Mouse (Mus musculus) lung, embryonic 16.5 days (tissue): Measurements from ENCODE around the gene Dnajc21. TPM values are rescaled to one million over a fixed set of nuclear protein-coding genes. Genes with fewer than 3 reads are reported as not detected.

Experiments used
- ATAC-seq: fragments of 200-750 bp; cut with Nextera tagmentation; 2 replicates; pipeline ENCODE4 v1.8.0; 2017; ENCODE audit warnings: low read depth, mild to moderate bottlenecking, moderate library complexity
- H3K27ac ChIP-seq: fragments of 300-500 bp; sonication (generic); 2 replicates; pipeline ENCODE4 v1.5.1; 2014; ENCODE audit warnings: mild to moderate bottlenecking, control low read depth, low read length
- H3K27me3 ChIP-seq: fragments of 300-500 bp; sonication (generic); 2 replicates; pipeline ENCODE4 v1.6.1; 2014; ENCODE audit warnings: low read depth, low read length, mixed read lengths; ENCODE audit not compliant: control insufficient read depth, insufficient read depth
- H3K36me3 ChIP-seq: fragments of 300-500 bp; sonication (generic); 2 replicates; pipeline ENCODE4 v1.6.1; 2014; ENCODE audit warnings: low read length; ENCODE audit not compliant: control insufficient read depth, insufficient read depth
- H3K4me1 ChIP-seq: fragments of 300-500 bp; sonication (generic); replicated peaks from 2 replicates; pipeline ENCODE4 v1.6.1; 2014; ENCODE audit warnings: low read length, mixed read lengths; ENCODE audit not compliant: control insufficient read depth, insufficient read depth
- H3K4me2 ChIP-seq: fragments of 300-500 bp; sonication (generic); 2 replicates; pipeline ENCODE4 v1.6.1; 2014; ENCODE audit warnings: low read depth, low read length, control low read depth
- H3K4me3 ChIP-seq: fragments of 300-500 bp; sonication (generic); 2 replicates; pipeline ENCODE4 v1.5.1; 2014; ENCODE audit warnings: mild to moderate bottlenecking, low read length, control low read depth
- H3K9ac ChIP-seq: fragments of 300-500 bp; sonication (generic); 2 replicates; pipeline ENCODE4 v1.6.1; 2014; ENCODE audit warnings: low read length, control low read depth
- H3K9me3 ChIP-seq: fragments of 300-500 bp; sonication (generic); 2 replicates; pipeline ENCODE4 v1.6.1; 2016; ENCODE audit warnings: low read length; ENCODE audit not compliant: control insufficient read depth
- WGBS: fragments of 180-500 bp; shearing (Covaris S2); extraction: QIAGEN DNeasy Blood & Tissue Kit; methylation state at CpG from one replicate; pipeline ENCODE4 v1.1.7; 2014; 5-methylcytosine and 5-hydroxymethylcytosine counted together
- polyA plus RNA-seq: library from polyadenylated mRNA; unstranded; fragments of >200 nt; fragmentation: Nextera tagmentation; extraction: Ambion mirVana; gene quantifications from 2 replicates; pipeline ENCODE4 v1.2.1, GENCODE M21; 2015

The Dnajc21 gene
- polyA plus RNA-seq, 1 experiment from 2014 or later: 7.7 TPM

- Histone ChIP-seq H3K27ac (no peak overlapping the region), H3K9me3 (no peaks in the 10 kb centered on the region), H3K4me3 (peak overlapping the region; percentile 11; the same call in 1 of the 2 replicates), H3K27me3 (no peaks in the 10 kb centered on the region), H3K36me3 (peaks cover 9% of the 10 kb centered on the region), H3K9ac (no peak overlapping the region), H3K4me1 (peaks cover 16% of the 10 kb centered on the region), H3K4me2 (peak overlapping the region; percentile 88)
- 42% methylated on average over 2 of the region's 2 CpGs for WGBS
- no peak for ATAC-seq
Measured at GRCm38 (mm10) chr15:10487246-10487645, 16.9 kb upstream of the Dnajc21 start.

GRCm38 (mm10) chr15:10486365-10486839, 16.1 kb upstream of the Dnajc21 start:
- H3K9me3 ChIP-seq: no peaks in the 10 kb centered on the region
- peak overlapping the region; percentile 88 for H3K4me2 ChIP-seq
- H3K27me3 ChIP-seq: no peaks in the 10 kb centered on the region
- peak overlapping the region; percentile 78; the same call in 1 of the 2 replicates for H3K27ac ChIP-seq
- H3K4me1 ChIP-seq: peaks cover 16% of the 10 kb centered on the region
- under 1% methylated on average over 18 of the region's 18 CpGs for WGBS
- H3K36me3 ChIP-seq: peaks cover 8% of the 10 kb centered on the region
- ATAC-seq: peak; percentile 27
- peak overlapping the region; percentile 89 for H3K9ac ChIP-seq
- peak overlapping the region; percentile 69 for H3K4me3 ChIP-seq

GRCm38 (mm10) chr15:10485484-10486364, 15.4 kb upstream of the Dnajc21 start, which contains the start of the genes Brix1 and Rad1:
Gene Brix1 (minus strand): TSS chr15:10485947.
Gene Rad1 (plus strand): TSS chr15:10486018.
- Histone ChIP-seq H3K27me3 (no peaks in the 10 kb centered on the region), H3K27ac (peak within 1 kb of the TSS; percentile 78), H3K4me3 (peak within 1 kb of the TSS; percentile 69), H3K4me2 (peak within 1 kb of the TSS; percentile 88), H3K36me3 (peaks cover 8% of the 10 kb centered on the region), H3K4me1 (peaks cover 16% of the 10 kb centered on the region), H3K9ac (peak within 1 kb of the TSS; percentile 89), H3K9me3 (no peaks in the 10 kb centered on the region)
- ATAC-seq: peak; percentile 100
- under 1% methylated on average over 58 of the region's 58 CpGs for WGBS

- peaks cover 7% of the 10 kb centered on the region for H3K4me1 ChIP-seq
- H3K9me3 ChIP-seq: no peaks in the 10 kb centered on the region
- peak overlapping the region; percentile 90 for H3K4me2 ChIP-seq
- no peaks in the 10 kb centered on the region for H3K27me3 ChIP-seq
- H3K27ac ChIP-seq: peak overlapping the region; percentile 72
- peak overlapping the region; percentile 90 for H3K4me3 ChIP-seq
- peak overlapping the region; percentile 79 for H3K9ac ChIP-seq
- ATAC-seq: peak; percentile 3; the same call in 1 of the 2 replicates
- H3K36me3 ChIP-seq: peaks cover 9% of the 10 kb centered on the region
- WGBS: 8% methylated on average over 3 of the region's 3 CpGs
Measured at GRCm38 (mm10) chr15:10470941-10471340, 625 bp upstream of the Dnajc21 start.

GRCm38 (mm10) chr15:10469641-10470150, 620 bp downstream of the Dnajc21 start:
- Histone ChIP-seq H3K36me3 (no peaks in the 10 kb centered on the region), H3K27me3 (no peaks in the 10 kb centered on the region), H3K4me1 (peaks cover 7% of the 10 kb centered on the region), H3K27ac (peak overlapping the region; percentile 72), H3K9me3 (no peaks in the 10 kb centered on the region), H3K4me2 (peak overlapping the region; percentile 90), H3K4me3 (peak overlapping the region; percentile 90), H3K9ac (peak overlapping the region; percentile 79)
- WGBS: under 1% methylated on average over 40 of the region's 40 CpGs
- ATAC-seq: peak; percentile 7

- no peak for ATAC-seq
- 78% methylated on average over 3 of the region's 3 CpGs for WGBS
- H3K27me3 ChIP-seq: no peaks in the 10 kb centered on the region
- H3K4me1 ChIP-seq: peaks cover 7% of the 10 kb centered on the region
- peak overlapping the region; percentile 90 for H3K4me2 ChIP-seq
- no peaks in the 10 kb centered on the region for H3K36me3 ChIP-seq
- H3K9ac ChIP-seq: no peak overlapping the region
- H3K27ac ChIP-seq: no peak overlapping the region
- no peaks in the 10 kb centered on the region for H3K9me3 ChIP-seq
- no peak overlapping the region for H3K4me3 ChIP-seq
Measured at GRCm38 (mm10) chr15:10468761-10469160, 1.6 kb downstream of the Dnajc21 start.

- WGBS: 95% methylated on average over 3 of the region's 3 CpGs
- Histone ChIP-seq H3K9ac (no peak overlapping the region), H3K4me1 (0 out of 2 replicates have a peak, but pooled peaks cover 3% of the 10 kb centered on the region), H3K36me3 (peaks cover 8% of the 10 kb centered on the region), H3K4me3 (no peak overlapping the region), H3K27me3 (no peaks in the 10 kb centered on the region), H3K9me3 (no peaks in the 10 kb centered on the region), H3K27ac (no peak overlapping the region), H3K4me2 (no peak overlapping the region)
- no peak for ATAC-seq
Measured at GRCm38 (mm10) chr15:10464678-10465077, 5.6 kb downstream of the Dnajc21 start.

- Histone ChIP-seq H3K9ac (no peak overlapping the region), H3K27me3 (no peaks in the 10 kb centered on the region), H3K4me2 (no peak overlapping the region), H3K27ac (no peak overlapping the region), H3K4me3 (no peak overlapping the region), H3K36me3 (peaks cover 15% of the 10 kb centered on the region), H3K4me1 (no peaks in the 10 kb centered on the region), H3K9me3 (no peaks in the 10 kb centered on the region)
- no peak for ATAC-seq
- 75% methylated on average over 5 of the region's 5 CpGs for WGBS
Measured at GRCm38 (mm10) chr15:10463555-10463954, 6.8 kb downstream of the Dnajc21 start.

GRCm38 (mm10) chr15:10460986-10461385, 9.3 kb downstream of the Dnajc21 start:
- H3K36me3 ChIP-seq: peaks cover 21% of the 10 kb centered on the region
- H3K4me1 ChIP-seq: no peaks in the 10 kb centered on the region
- H3K27me3 ChIP-seq: no peaks in the 10 kb centered on the region
- no peaks in the 10 kb centered on the region for H3K9me3 ChIP-seq
- no peak overlapping the region for H3K9ac ChIP-seq
- H3K4me3 ChIP-seq: no peak overlapping the region
- ATAC-seq: peak; percentile 52; the same call in 1 of the 2 replicates
- H3K27ac ChIP-seq: no peak overlapping the region
- 58% methylated on average over 12 of the region's 12 CpGs for WGBS
- no peak overlapping the region for H3K4me2 ChIP-seq
